Mouse (Mus musculus) ovary, adult 2 months (tissue): ENCODE measurements around the gene Lenep. TPM values are rescaled to one million over a fixed set of nuclear protein-coding genes. Genes with fewer than 3 reads are reported as not detected.

Source experiments
- polyA plus RNA-seq: library from polyadenylated mRNA; depleted of rRNA; stranded (reverse); fragments of >200 nt; gene quantifications from 2 replicates; pipeline ENCODE4 v1.2.3, GENCODE M21; 2012; rRNA removed

The Lenep gene
- 2.0 TPM in 1 of 2 replicates, not detected in the other for polyA plus RNA-seq

GRCm38 (mm10) chr3:89402693-89403092 lies at the start of gene Lenep:
Gene Lenep, minus strand, starts transcription at chr3:89402793.

GRCm38 (mm10) chr3:89436176-89437113 lies 33.9 kb upstream of the Lenep start, which contains the start of gene Pbxip1:
Gene Pbxip1, plus strand, starts transcription at chr3:89436706.

GRCm38 (mm10) chr3:89430171-89431159 lies 27.9 kb upstream of the Lenep start, which contains the start of gene Pygo2:
Gene Pygo2, plus strand, starts transcription at chr3:89430214.

GRCm38 (mm10) chr3:89418170-89418860 lies 15.7 kb upstream of the Lenep start, which contains the start of the genes Cks1b and Shc1:
Gene Cks1b, minus strand, starts transcription at chr3:89418383.
Gene Shc1, plus strand, starts transcription at chr3:89418443.

GRCm38 (mm10) chr3:89411490-89412393 lies 9.1 kb upstream of the Lenep start, which contains the start of gene Flad1:
Gene Flad1, minus strand, starts transcription at chr3:89411870.

GRCm38 (mm10) chr3:89394006-89394893 lies 8.3 kb downstream of the Lenep start, which contains the start of gene Zbtb7b:
Gene Zbtb7b, minus strand, starts transcription at chr3:89394776.

GRCm38 (mm10) chr3:89365153-89365485 lies 37.5 kb downstream of the Lenep start, which contains the start of gene Dcst1:
Gene Dcst1, minus strand, starts transcription at chr3:89365253.

GRCm38 (mm10) chr3:89361675-89362074 lies 40.9 kb downstream of the Lenep start, which contains the start of gene Dcst2:
Gene Dcst2, plus strand, starts transcription at chr3:89361975.

Other genes starting within 250 kb of the Lenep start
- gene Hcn3, start 242.6 kb downstream of the Lenep start, polyA plus RNA-seq, result 9.1 and 13.9 TPM in 2 replicates
- 89.7 and 99.3 TPM in 2 replicates for gene Clk2, start 238.0 kb downstream of the Lenep start, polyA plus RNA-seq
- 154 and 183 TPM in 2 replicates for gene Scamp3, start 225.3 kb downstream of the Lenep start, polyA plus RNA-seq
- 63.7 and 65.9 TPM in 2 replicates for gene Fam189b, start 219.7 kb downstream of the Lenep start, polyA plus RNA-seq
- gene Gba, start 199.9 kb downstream of the Lenep start, polyA plus RNA-seq, result 61.5 and 89.3 TPM in 2 replicates
- gene Thbs3, start 187.6 kb downstream of the Lenep start, polyA plus RNA-seq, result 59.8 and 60.5 TPM in 2 replicates
- 229 and 256 TPM in 2 replicates for gene Mtx1, start 175.7 kb downstream of the Lenep start, polyA plus RNA-seq
- gene Muc1, start 173.7 kb downstream of the Lenep start, polyA plus RNA-seq, result 16.1 and 33.4 TPM in 2 replicates
- 267 and 351 TPM in 2 replicates for gene Krtcap2, start 156.8 kb downstream of the Lenep start, polyA plus RNA-seq
- 16.5 and 20.5 TPM in 2 replicates for gene Trim46, start 156.5 kb downstream of the Lenep start, polyA plus RNA-seq
- 503 and 662 TPM in 2 replicates for gene Dpm3, start 143.4 kb downstream of the Lenep start, polyA plus RNA-seq
- 203 and 215 TPM in 2 replicates for gene Slc50a1, start 132.2 kb downstream of the Lenep start, polyA plus RNA-seq
- 43.0 and 48.2 TPM in 2 replicates for gene Efna1, start 121.7 kb downstream of the Lenep start, polyA plus RNA-seq
- gene Efna3, start 79.8 kb downstream of the Lenep start, polyA plus RNA-seq, result 1.9 and 5.0 TPM in 2 replicates
- gene Efna4, start 64.8 kb downstream of the Lenep start, polyA plus RNA-seq, result 36.4 and 44.7 TPM in 2 replicates
- gene Adam15, start 52.8 kb downstream of the Lenep start, polyA plus RNA-seq, result 179 and 187 TPM in 2 replicates
- 0.23 and 0.62 TPM in 2 replicates for gene Dcst2, start 40.8 kb downstream of the Lenep start, polyA plus RNA-seq
- gene Dcst1, start 37.5 kb downstream of the Lenep start, polyA plus RNA-seq, result 0.30 and 0.32 TPM in 2 replicates
- 68.2 and 77.9 TPM in 2 replicates for gene Zbtb7b, start 8.0 kb downstream of the Lenep start, polyA plus RNA-seq
- gene Flad1, start 9.1 kb upstream of the Lenep start, polyA plus RNA-seq, result 34.7 and 49.3 TPM in 2 replicates
- gene Cks1b, start 15.6 kb upstream of the Lenep start, polyA plus RNA-seq, result 40.3 and 61.0 TPM in 2 replicates
- 116 and 134 TPM in 2 replicates for gene Shc1, start 15.7 kb upstream of the Lenep start, polyA plus RNA-seq
- 179 and 285 TPM in 2 replicates for gene Pygo2, start 27.4 kb upstream of the Lenep start, polyA plus RNA-seq
- 80.0 and 83.8 TPM in 2 replicates for gene Pbxip1, start 33.9 kb upstream of the Lenep start, polyA plus RNA-seq
- 17.7 and 21.3 TPM in 2 replicates for gene Pmvk, start 51.7 kb upstream of the Lenep start, polyA plus RNA-seq
- 8.1 and 8.4 TPM in 2 replicates for gene Kcnn3, start 117.4 kb upstream of the Lenep start, polyA plus RNA-seq